Mouse (Mus musculus): ENCODE measurements around the gene Gpalpp1.

- TF ChIP-seq CTCF (IDR thresholded peaks at IDR 0.05 in 2 of 3, conservative IDR thresholded peaks at IDR 0.05 in 1 of 3; ENCODE audit: control insufficient read depth in 1 of 3, insufficient read depth in 1 of 3, low read depth in 2 of 3, low read length in 3 of 3, poor library complexity in 1 of 3, severe bottlenecking in 1 of 3) (no peak), EP300 (IDR thresholded peaks at IDR 0.05; ENCODE audit: low read depth in 1 of 2, low read length in 2 of 2) (no peak), MYC (IDR thresholded peaks at IDR 0.05; ENCODE audit: low read depth, low read length) (no peak), TCF12 (IDR thresholded peaks at IDR 0.05; ENCODE audit: low read depth, low read length) (no peak), NELFE (IDR thresholded peaks at IDR 0.05; ENCODE audit: low read depth, low read length) (no peak)
These were observed 12.1 kb upstream of the Gpalpp1 start for GRCm38 (mm10) chr14:76122663-76123058.
